Comparison of ENCODE assay signal across 26 mouse cellular contexts in the genomic region with DNA sequence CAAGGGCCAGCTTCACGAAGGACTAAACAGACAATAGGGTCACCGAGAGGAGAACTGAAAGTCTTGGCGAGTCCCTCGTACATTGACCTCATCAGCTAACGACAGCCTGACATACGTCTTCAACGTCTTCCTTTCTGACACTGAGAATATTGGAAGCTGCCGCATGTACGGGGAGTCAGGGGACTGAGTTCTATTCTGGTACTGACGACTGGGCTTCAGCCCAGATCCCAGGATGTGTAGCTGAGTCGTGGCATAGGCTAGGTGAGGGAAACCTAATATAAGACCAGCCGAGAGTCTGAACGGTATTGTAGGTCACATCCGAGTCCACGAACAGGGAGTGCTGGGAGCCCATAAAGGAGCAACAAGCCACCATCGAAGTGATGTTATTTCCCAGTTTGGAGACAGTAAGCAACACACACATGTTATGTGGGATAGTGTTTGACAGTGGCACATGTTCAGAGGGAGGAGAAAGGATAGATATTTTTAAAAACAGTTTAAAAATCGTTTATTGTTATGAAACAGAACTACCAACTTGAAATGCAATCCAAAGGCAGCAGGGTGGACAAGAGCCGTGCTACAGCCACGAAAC. TPM values are rescaled to one million over a fixed set of nuclear protein-coding genes. Genes with fewer than 3 reads are reported as not detected.
DNase-seq lines count a peak whose midpoint lies in the region; ATAC-seq and TF ChIP-seq lines count a peak whose summit lies in the region.
"Had no signal": no experiment of that assay in that cellular context is flagged by ENCODE, and none has a peak within 500 bp of the region (broad histone marks: within the 10 kb centered on the region; RNA-seq: fewer than 3 reads in every experiment).

No protein-coding gene starts in this region.

- no peak for TF ChIP-seq CTCF in gastrocnemius, adult 2 months (IDR thresholded peaks at IDR 0.05)
- no peak for TF ChIP-seq CTCF in layer of hippocampus, adult 2 months (conservative IDR thresholded peaks at IDR 0.05)
- no peak for TF ChIP-seq CTCF in lung, postnatal 0 days (IDR thresholded peaks at IDR 0.05)

- no peak overlapping the region for H3K4me2 ChIP-seq in lung, postnatal 0 days (replicated peaks; ENCODE audit: low read depth, low read length)
- H3K4me2 ChIP-seq: hindbrain, embryonic 12.5 days; limb, embryonic 12.5 days; midbrain, embryonic 12.5 days had no signal

- H3K9me3 ChIP-seq in lung, postnatal 0 days (ENCODE audit: low read length): no peaks in the 10 kb centered on the region
- H3K9me3 ChIP-seq: forebrain, embryonic 10.5 days; hindbrain, embryonic 12.5 days; limb, embryonic 12.5 days; midbrain, embryonic 12.5 days had no signal

- WGBS in lung, postnatal 0 days: 44% methylated on average over 19 of the region's 19 CpGs

- H3K9ac ChIP-seq in lung, postnatal 0 days (replicated peaks; ENCODE audit: low read depth): no peak overlapping the region
- H3K9ac ChIP-seq: forebrain, postnatal 0 days; hindbrain, embryonic 12.5 days; limb, embryonic 12.5 days; liver, embryonic 14.5 days; midbrain, embryonic 12.5 days had no signal

- ATAC-seq in lung, postnatal 0 days: no peak
- ATAC-seq: forebrain, postnatal 0 days had no signal

- DNase-seq in gastrocnemius, adult 2 months: peak; percentile 78
- DNase-seq in gastrocnemius, postnatal 14 days: no peak
- DNase-seq in layer of hippocampus, adult 2 months (ENCODE audit: low spot score in 2 of 2): peak in 1 of 2 experiments; percentile 7
- DNase-seq in layer of hippocampus, adult 9-11 months: no peak
- no peak for DNase-seq in lung, postnatal 0 days (ENCODE audit: low spot score)
- DNase-seq in lung, postnatal 14 days: no peak
- DNase-seq in brain, adult 2 months (ENCODE audit: low read depth, low spot score): peak; percentile 39
- no peak for DNase-seq in embryo, embryonic 10.5 days (ENCODE audit: low spot score)
- DNase-seq: adrenal gland, postnatal 36 days; cerebellum, adult 2 months; cerebellum, postnatal 36 days; forebrain, postnatal 0 days; heart, postnatal 14 days; kidney, adult 18-20 months; spleen, adult 18-20 months; thymus, postnatal 36 days had no signal

- intact Hi-C loops in gastrocnemius, adult 2 months (cut with DNase I): no loop called here
- intact Hi-C loops in gastrocnemius, postnatal 14 days (cut with DNase I; ENCODE audit: low total_unique reads): loop anchor here (5.0 kb wide), 2 partner anchors 238 to 393 kb away; no protein-coding TSS in a partner anchor

- H3K4me1 ChIP-seq in lung, postnatal 0 days (ENCODE audit: insufficient read depth, low read depth, low read length): no peaks in the 10 kb centered on the region
- H3K4me1 ChIP-seq: midbrain, embryonic 12.5 days had no signal

- peak overlapping the region; percentile 76 for H3K27ac ChIP-seq in gastrocnemius, adult 2 months
- H3K27ac ChIP-seq in layer of hippocampus, adult 2 months: peak overlapping the region; percentile 70
- H3K27ac ChIP-seq in lung, postnatal 0 days (ENCODE audit: low read length): peak overlapping the region; percentile 11
- H3K27ac ChIP-seq: forebrain, embryonic 10.5 days; heart, adult 2 months; hindbrain, embryonic 12.5 days; kidney, postnatal 0 days; limb, embryonic 12.5 days; liver, embryonic 14.5 days; midbrain, embryonic 12.5 days had no signal

- no peaks in the 10 kb centered on the region for H3K36me3 ChIP-seq in lung, postnatal 0 days (ENCODE audit: insufficient read depth, low read length)
- H3K36me3 ChIP-seq: forebrain, embryonic 10.5 days; hindbrain, embryonic 12.5 days; limb, embryonic 12.5 days; midbrain, embryonic 12.5 days had no signal

- peak overlapping the region; percentile 8 for H3K4me3 ChIP-seq in gastrocnemius, adult 2 months
- no peak overlapping the region for H3K4me3 ChIP-seq in layer of hippocampus, adult 2 months
- no peak overlapping the region for H3K4me3 ChIP-seq in lung, postnatal 0 days (ENCODE audit: low read depth, low read length)
- H3K4me3 ChIP-seq: forebrain, embryonic 10.5 days; heart, adult 2 months; hindbrain, embryonic 12.5 days; limb, embryonic 12.5 days; midbrain, embryonic 12.5 days had no signal

- no peaks in the 10 kb centered on the region for H3K27me3 ChIP-seq in lung, postnatal 0 days (replicated peaks; ENCODE audit: insufficient read depth, low read length)
- H3K27me3 ChIP-seq: hindbrain, embryonic 12.5 days; limb, embryonic 12.5 days; midbrain, embryonic 12.5 days had no signal

- no peak for TF ChIP-seq EP300 in lung, postnatal 0 days (IDR thresholded peaks at IDR 0.05)

RNA-seq across cellular contexts. Expression of gene Plg, which starts 41.2 kb away (rescaled TPM):
- total RNA-seq in gastrocnemius, adult 2 months (2021): not detected
- not detected for total RNA-seq in gastrocnemius, postnatal 14 days (2021)
- not detected for total RNA-seq in layer of hippocampus, adult 2 months (2021)
- polyA plus RNA-seq in lung, postnatal 0 days (2015; fragmentation: Nextera tagmentation; extraction: Ambion mirVana): 0.05 and 0.11 TPM in 2 replicates
- total RNA-seq: forebrain, postnatal 0 days; heart, adult 2 months; heart, postnatal 14 days; layer of hippocampus, adult 18-20 months; megakaryocyte progenitor cell, adult 5-6 weeks had no signal
- polyA plus RNA-seq: forebrain, embryonic 10.5 days; hindbrain, embryonic 12.5 days; limb, embryonic 12.5 days; midbrain, embryonic 12.5 days; neural tube, embryonic 11.5 days had no signal

Comparison
In these comparisons a context has a peak if more than half of its experiments do, and no peak if none do; other contexts are left out.
1. DNase-seq: peak in gastrocnemius, adult 2 months (single experiment) and brain, adult 2 months (single experiment); none in gastrocnemius, postnatal 14 days (single experiment), layer of hippocampus, adult 9-11 months (single experiment), lung, postnatal 0 days (single experiment), lung, postnatal 14 days (single experiment) and embryo, embryonic 10.5 days (single experiment).
2. H3K27ac ChIP-seq: peak in every context shown above with its lines; median percentile 76 in gastrocnemius, adult 2 months; 70 in layer of hippocampus, adult 2 months; 11 in lung, postnatal 0 days.